Mouse (Mus musculus): ENCODE measurements around the gene Gnai2.
A peak's percentile ranks its signal among the peaks of the same experiment; 100 is the strongest.

Gnai2 gene

GRCm38 (mm10) chr9:107565556-107565955 is 69.6 kb downstream of the Gnai2 start:
- DNase-seq, result peak; percentile 62

Data from kidney, postnatal 10 days (tissue).